Mouse (Mus musculus) kidney, embryonic 16.5 days (tissue): ENCODE data around the gene Ptprd. TPM values are rescaled to one million over a fixed set of nuclear protein-coding genes. Genes with fewer than 3 reads are reported as not detected.

Experiments
- ATAC-seq: fragments of 200-750 bp; cut with Nextera tagmentation; 2 replicates; pipeline ENCODE4 v1.8.0; 2017; ENCODE audit warnings: moderate TSS enrichment; ENCODE audit not compliant: low FRiP score, low TSS enrichment
- H3K27ac ChIP-seq: fragments of 300-500 bp; sonication (generic); 2 replicates; pipeline ENCODE4 v1.5.1; 2014; ENCODE audit warnings: low read length
- H3K27me3 ChIP-seq: fragments of 300-500 bp; sonication (generic); 2 replicates; pipeline ENCODE4 v1.6.1; 2014; ENCODE audit warnings: low read length, control low read depth, mixed read lengths; ENCODE audit not compliant: insufficient read depth
- H3K36me3 ChIP-seq: fragments of 300-500 bp; sonication (generic); 2 replicates; pipeline ENCODE4 v1.6.1; 2014; ENCODE audit warnings: low read length, control low read depth, mixed read lengths; ENCODE audit not compliant: insufficient read depth
- H3K4me1 ChIP-seq: fragments of 300-500 bp; sonication (generic); 2 replicates; pipeline ENCODE4 v1.6.1; 2014; ENCODE audit warnings: low read length, control low read depth, mixed read lengths; ENCODE audit not compliant: insufficient read depth
- H3K4me2 ChIP-seq: fragments of 300-500 bp; sonication (generic); replicated peaks from 2 replicates; pipeline ENCODE4 v1.6.1; 2014; ENCODE audit warnings: low read depth, low read length
- H3K4me3 ChIP-seq: fragments of 300-500 bp; sonication (generic); 2 replicates; pipeline ENCODE4 v1.5.1; 2014; ENCODE audit warnings: mild to moderate bottlenecking, low read length
- H3K9ac ChIP-seq: fragments of 300-500 bp; sonication (generic); replicated peaks from 2 replicates; pipeline ENCODE4 v1.6.1; 2014; ENCODE audit warnings: low read length
- H3K9me3 ChIP-seq: fragments of 300-500 bp; sonication (generic); 2 replicates; pipeline ENCODE4 v1.6.1; 2016; ENCODE audit warnings: low read length, control low read depth
- WGBS: fragments of 180-500 bp; shearing (Covaris S2); extraction: QIAGEN DNeasy Blood & Tissue Kit; methylation state at CpG from one replicate; pipeline ENCODE4 v1.1.7; 2014; 5-methylcytosine and 5-hydroxymethylcytosine counted together
- polyA plus RNA-seq: library from polyadenylated mRNA; unstranded; fragments of >200 nt; fragmentation: Nextera tagmentation; extraction: Ambion mirVana; gene quantifications from 2 replicates; pipeline ENCODE4 v1.2.1, GENCODE M21; 2015

Ptprd gene
- polyA plus RNA-seq, 1 experiment from 2014 or later, result 20.9 TPM

- Histone ChIP-seq H3K9me3 (no peaks in the 10 kb centered on the region), H3K27ac (no peak overlapping the region), H3K4me2 (no peak overlapping the region), H3K4me1 (no peaks in the 10 kb centered on the region), H3K27me3 (no peaks in the 10 kb centered on the region), H3K9ac (no peak overlapping the region), H3K36me3 (no peaks in the 10 kb centered on the region), H3K4me3 (no peak overlapping the region)
- ATAC-seq, result no peak
- whole genome bisulfite sequencing, result 64% methylated on average over 2 of the region's 2 CpGs
Measured at GRCm38 (mm10) chr4:77717792-77718191, 494.0 kb downstream of the Ptprd start.

GRCm38 (mm10) chr4:77710231-77710630 is 501.5 kb downstream of the Ptprd start:
- H3K4me2 ChIP-seq, result no peak overlapping the region
- 90% methylated on average over 2 of the region's 2 CpGs for WGBS
- H3K36me3 ChIP-seq, result no peaks in the 10 kb centered on the region
- H3K4me3 ChIP-seq, result no peak overlapping the region
- ATAC-seq, result no peak
- no peak overlapping the region for H3K9ac ChIP-seq
- H3K9me3 ChIP-seq, result no peaks in the 10 kb centered on the region
- no peak overlapping the region for H3K27ac ChIP-seq
- H3K4me1 ChIP-seq, result no peaks in the 10 kb centered on the region
- no peaks in the 10 kb centered on the region for H3K27me3 ChIP-seq

GRCm38 (mm10) chr4:77698294-77698693 is 513.5 kb downstream of the Ptprd start:
- H3K27me3 ChIP-seq, result no peaks in the 10 kb centered on the region
- no peak overlapping the region for H3K4me2 ChIP-seq
- 72% methylated on average over 2 of the region's 2 CpGs for WGBS
- H3K27ac ChIP-seq, result no peak overlapping the region
- H3K4me1 ChIP-seq, result no peaks in the 10 kb centered on the region
- no peaks in the 10 kb centered on the region for H3K9me3 ChIP-seq
- no peak overlapping the region for H3K9ac ChIP-seq
- H3K4me3 ChIP-seq, result no peak overlapping the region
- no peaks in the 10 kb centered on the region for H3K36me3 ChIP-seq
- ATAC-seq, result no peak

- H3K4me2 ChIP-seq, result no peak overlapping the region
- H3K9me3 ChIP-seq, result no peaks in the 10 kb centered on the region
- H3K27ac ChIP-seq, result no peak overlapping the region
- WGBS, result 91% methylated on average over 1 of the region's 1 CpGs
- H3K27me3 ChIP-seq, result no peaks in the 10 kb centered on the region
- H3K4me3 ChIP-seq, result no peak overlapping the region
- ATAC-seq, result no peak
- H3K9ac ChIP-seq, result no peak overlapping the region
- H3K36me3 ChIP-seq, result no peaks in the 10 kb centered on the region
- no peaks in the 10 kb centered on the region for H3K4me1 ChIP-seq
Measured at GRCm38 (mm10) chr4:77675798-77676197, 536.0 kb downstream of the Ptprd start.

- WGBS, result 96% methylated on average over 2 of the region's 2 CpGs
- Histone ChIP-seq H3K36me3 (no peaks in the 10 kb centered on the region), H3K4me3 (no peak overlapping the region), H3K4me2 (no peak overlapping the region), H3K9ac (no peak overlapping the region), H3K9me3 (no peaks in the 10 kb centered on the region), H3K27ac (no peak overlapping the region), H3K27me3 (no peaks in the 10 kb centered on the region), H3K4me1 (no peaks in the 10 kb centered on the region)
- ATAC-seq, result no peak
Measured at GRCm38 (mm10) chr4:77664761-77665160, 547.0 kb downstream of the Ptprd start.

GRCm38 (mm10) chr4:77662309-77662708 is 549.5 kb downstream of the Ptprd start:
- Histone ChIP-seq H3K27me3 (no peaks in the 10 kb centered on the region), H3K9ac (no peak overlapping the region), H3K27ac (no peak overlapping the region), H3K4me1 (no peaks in the 10 kb centered on the region), H3K4me2 (no peak overlapping the region), H3K9me3 (no peaks in the 10 kb centered on the region), H3K36me3 (no peaks in the 10 kb centered on the region), H3K4me3 (no peak overlapping the region)
- 82% methylated on average over 1 of the region's 1 CpGs for WGBS
- no peak for ATAC-seq

GRCm38 (mm10) chr4:77655669-77656068 is 556.1 kb downstream of the Ptprd start:
- no peak for ATAC-seq
- H3K27ac ChIP-seq, result no peak overlapping the region
- WGBS, result 82% methylated on average over 1 of the region's 1 CpGs

GRCm38 (mm10) chr4:77649615-77650325 is 562.0 kb downstream of the Ptprd start:
- Histone ChIP-seq H3K27me3 (no peaks in the 10 kb centered on the region), H3K27ac (no peak overlapping the region), H3K36me3 (no peaks in the 10 kb centered on the region), H3K9ac (no peak overlapping the region), H3K4me3 (no peak overlapping the region), H3K4me1 (no peaks in the 10 kb centered on the region), H3K4me2 (no peak overlapping the region), H3K9me3 (no peaks in the 10 kb centered on the region)
- ATAC-seq, result no peak
- 81% methylated on average over 3 of the region's 3 CpGs for WGBS

More at GRCm38 (mm10) chr4:77655669-77656068, 556.1 kb downstream of the Ptprd start:
- no peaks in the 10 kb centered on the region for H3K36me3 ChIP-seq
- H3K27me3 ChIP-seq, result no peaks in the 10 kb centered on the region
- H3K4me1 ChIP-seq, result no peaks in the 10 kb centered on the region
- no peaks in the 10 kb centered on the region for H3K9me3 ChIP-seq
- no peak overlapping the region for H3K9ac ChIP-seq
- no peak overlapping the region for H3K4me3 ChIP-seq
- H3K4me2 ChIP-seq, result no peak overlapping the region

GRCm38 (mm10) chr4:77648911-77649310 is 562.9 kb downstream of the Ptprd start:
- no peak overlapping the region for H3K4me3 ChIP-seq
- 68% methylated on average over 2 of the region's 2 CpGs for WGBS
- H3K9me3 ChIP-seq, result no peaks in the 10 kb centered on the region
- no peak overlapping the region for H3K9ac ChIP-seq
- no peaks in the 10 kb centered on the region for H3K4me1 ChIP-seq
- no peak overlapping the region for H3K27ac ChIP-seq
- H3K4me2 ChIP-seq, result no peak overlapping the region
- no peak for ATAC-seq
- H3K36me3 ChIP-seq, result no peaks in the 10 kb centered on the region
- H3K27me3 ChIP-seq, result no peaks in the 10 kb centered on the region

GRCm38 (mm10) chr4:77647451-77648137 is 564.2 kb downstream of the Ptprd start:
- H3K4me2 ChIP-seq, result no peak overlapping the region
- no peak overlapping the region for H3K9ac ChIP-seq
- no peaks in the 10 kb centered on the region for H3K27me3 ChIP-seq
- no peaks in the 10 kb centered on the region for H3K4me1 ChIP-seq
- H3K9me3 ChIP-seq, result no peaks in the 10 kb centered on the region
- H3K4me3 ChIP-seq, result no peak overlapping the region
- WGBS, result 72% methylated on average over 5 of the region's 5 CpGs
- no peak overlapping the region for H3K27ac ChIP-seq
- ATAC-seq, result no peak
- no peaks in the 10 kb centered on the region for H3K36me3 ChIP-seq
